Mouse (Mus musculus) CH12.LX (cell line): ENCODE data around the gene Epb41l3. TPM values are rescaled to one million over a fixed set of nuclear protein-coding genes. Genes with fewer than 3 reads are reported as not detected.
A peak's percentile ranks its signal among the peaks of the same experiment; 100 is the strongest.

Experiments used
- DNase-seq: peaks from one replicate; pipeline ENCODE4 v3.0.0-alpha.2; 2013; ENCODE audit errors: extremely low read depth
- H3K27ac ChIP-seq: 2 replicates; pipeline ENCODE4 v1.5.1; 2012; ENCODE audit warnings: low read depth, mild to moderate bottlenecking, control low read depth, moderate library complexity; ENCODE audit not compliant: insufficient read depth
- H3K27me3 ChIP-seq: replicated peaks from 2 replicates; pipeline ENCODE3; 2012; ENCODE audit warnings: inconsistent platforms
- H3K36me3 ChIP-seq, 2 experiments: replicated peaks in 1 of 2; 2 replicates each; pipeline versions ENCODE3 to v1.6.1; 2012; ENCODE audit warnings: inconsistent platforms in 1 of 2, low read length in 1 of 2, mild to moderate bottlenecking in 1 of 2, mixed read lengths in 1 of 2, moderate library complexity in 1 of 2; ENCODE audit not compliant: control insufficient read depth in 1 of 2, insufficient read depth in 1 of 2
- H3K4me1 ChIP-seq, 2 experiments: 2 replicates each; pipeline ENCODE4 v1.6.1; 2012; ENCODE audit warnings: inconsistent platforms in 1 of 2, moderate library complexity in 1 of 2; ENCODE audit not compliant: insufficient read depth in 2 of 2, control insufficient read depth in 1 of 2
- H3K4me2 ChIP-seq: 2 replicates; pipeline ENCODE4 v1.6.1; 2012; ENCODE audit warnings: low read depth, mild to moderate bottlenecking, control low read depth; ENCODE audit not compliant: poor library complexity, insufficient read depth, severe bottlenecking
- H3K4me3 ChIP-seq, 3 experiments: fragments of 150-350 bp in 1 of 3; sonication (generic) in 1 of 3; replicated peaks in 1 of 3; 2 replicates each; pipeline versions ENCODE3 to v1.5.1; 2011 to 2012; ENCODE audit warnings: low read depth in 2 of 3, low read length in 2 of 3, mild to moderate bottlenecking in 2 of 3, moderate library complexity in 2 of 3, control low read depth in 1 of 3, improper control_type of control experiment in 1 of 3, inconsistent platforms in 1 of 3, mixed read lengths in 1 of 3; ENCODE audit not compliant: poor library complexity in 1 of 3
- H3K79me2 ChIP-seq: replicated peaks from 2 replicates; pipeline ENCODE4 v1.6.1; 2012; ENCODE audit warnings: mild to moderate bottlenecking, moderate library complexity; ENCODE audit not compliant: control insufficient read depth, poor library complexity, insufficient read depth, severe bottlenecking; ENCODE audit errors: extremely low read depth
- H3K9ac ChIP-seq: 2 replicates; pipeline ENCODE4 v1.6.1; 2012; ENCODE audit warnings: low read depth, mild to moderate bottlenecking, control low read depth, moderate library complexity; ENCODE audit not compliant: insufficient read depth
- H3K9me3 ChIP-seq: replicated peaks from 2 replicates; pipeline ENCODE3; 2012; ENCODE audit warnings: low read length, inconsistent platforms, mixed read lengths
- CHD2 ChIP-seq: IDR thresholded peaks from 2 replicates; pipeline ENCODE4 v1.6.1; 2011; ENCODE audit warnings: low read length, improper control_type of control experiment
- CTCF ChIP-seq, 2 experiments: IDR thresholded peaks in 1 of 2; conservative IDR thresholded peaks in 1 of 2; 2 replicates each; pipeline ENCODE4 v1.5.1; 2011 to 2012; ENCODE audit warnings: low read depth in 2 of 2, low read length in 2 of 2, improper control_type of control experiment in 1 of 2, inconsistent platforms in 1 of 2, mild to moderate bottlenecking in 1 of 2, moderate library complexity in 1 of 2
- E2F4 ChIP-seq: IDR thresholded peaks from 2 replicates; pipeline ENCODE4 v1.6.1; 2011; ENCODE audit warnings: low read depth, low read length, improper control_type of control experiment; ENCODE audit not compliant: insufficient replicate concordance
- ETS1 ChIP-seq: conservative IDR thresholded peaks from 2 replicates; pipeline ENCODE4 v1.6.1; 2012; ENCODE audit warnings: low read depth, mild to moderate bottlenecking, inconsistent platforms, low read length, improper control_type of control experiment, moderate library complexity
- HCFC1 ChIP-seq: IDR thresholded peaks from 2 replicates; pipeline ENCODE4 v1.6.1; 2012; ENCODE audit warnings: low read depth, mild to moderate bottlenecking, inconsistent platforms, low read length, improper control_type of control experiment
- JUND ChIP-seq: conservative IDR thresholded peaks from 2 replicates; pipeline ENCODE4 v1.6.1; 2011; ENCODE audit warnings: low read depth, low read length, improper control_type of control experiment
- KAT2A ChIP-seq: IDR thresholded peaks from 2 replicates; pipeline ENCODE4 v1.6.1; 2012; ENCODE audit warnings: low read length, improper control_type of control experiment, inconsistent platforms; ENCODE audit not compliant: insufficient replicate concordance
- MAX ChIP-seq: IDR thresholded peaks from 2 replicates; pipeline ENCODE4 v1.6.1; 2011; ENCODE audit warnings: low read length, improper control_type of control experiment
- MAZ ChIP-seq: IDR thresholded peaks from 2 replicates; pipeline ENCODE4 v1.6.1; 2012; ENCODE audit warnings: low read depth, mild to moderate bottlenecking, inconsistent platforms, low read length, improper control_type of control experiment, moderate library complexity
- MYC ChIP-seq: IDR thresholded peaks from 2 replicates; pipeline ENCODE4 v1.6.1; 2011; ENCODE audit warnings: low read depth, mild to moderate bottlenecking, improper control_type of control experiment, low read length
- PAX5 ChIP-seq: IDR thresholded peaks from 2 replicates; pipeline ENCODE4 v1.6.1; 2012; ENCODE audit warnings: low read length, inconsistent platforms, mixed read lengths
- POLR2A ChIP-seq: IDR thresholded peaks from 2 replicates; pipeline ENCODE4 v1.6.1; 2011; ENCODE audit warnings: low read depth, mild to moderate bottlenecking, improper control_type of control experiment, low read length
- POLR2AphosphoS2 ChIP-seq: IDR thresholded peaks from 2 replicates; pipeline ENCODE4 v1.6.1; 2011; ENCODE audit warnings: low read depth, low read length, improper control_type of control experiment
- RAD21 ChIP-seq: IDR thresholded peaks from 2 replicates; pipeline ENCODE4 v1.6.1; 2011; ENCODE audit warnings: low read depth, mild to moderate bottlenecking, low read length, improper control_type of control experiment, moderate library complexity
- RCOR1 ChIP-seq: conservative IDR thresholded peaks from 2 replicates; pipeline ENCODE4 v1.6.1; 2012; ENCODE audit warnings: low read depth, mild to moderate bottlenecking, inconsistent platforms, low read length, improper control_type of control experiment
- SMC3 ChIP-seq: IDR thresholded peaks from 2 replicates; pipeline ENCODE4 v1.6.1; 2011; ENCODE audit warnings: low read depth, low read length, improper control_type of control experiment
- UBTF ChIP-seq: IDR thresholded peaks from 2 replicates; pipeline ENCODE4 v1.6.1; 2012; ENCODE audit warnings: low read depth, mild to moderate bottlenecking, inconsistent platforms, low read length, improper control_type of control experiment, moderate library complexity
- USF2 ChIP-seq: conservative IDR thresholded peaks from 2 replicates; pipeline ENCODE4 v1.6.1; 2011; ENCODE audit warnings: low read depth, low read length, improper control_type of control experiment
- ZC3H11A ChIP-seq: IDR thresholded peaks from 2 replicates; pipeline ENCODE4 v1.6.1; 2012; ENCODE audit warnings: low read depth, mild to moderate bottlenecking, inconsistent platforms, low read length, improper control_type of control experiment
- ZNF384 ChIP-seq: IDR thresholded peaks from 2 replicates; pipeline ENCODE4 v1.6.1; 2012; ENCODE audit warnings: low read depth, low read length, improper control_type of control experiment, inconsistent platforms
- dilution Hi-C: fragments of 300-500 bp; cut with MboI; formaldehyde crosslinking; loops from 2 replicates; pipeline ENCODE4 v1.14.3; 2020; ENCODE audit warnings: low sequenced_read_pairs; ENCODE audit not compliant: extremely low pct_unique_long_range_greater_than_20kb, extremely low pct_ligation_motif_present
- in situ Hi-C: fragments of 300-500 bp; cut with MboI; formaldehyde crosslinking; loops from 3 replicates; pipeline ENCODE4 v1.14.3; 2019; ENCODE audit warnings: low sequenced_read_pairs, low pct_ligation_motif_present, low pct_unique_long_range_greater_than_20kb, mixed read lengths
- polyA plus RNA-seq: library from polyadenylated mRNA; unstranded; fragments of >175 nt; gene quantifications from 2 replicates; pipeline ENCODE4 v1.2.1, GENCODE M21; 2012; ENCODE audit warnings: low read depth; ENCODE audit not compliant: insufficient read length
- total RNA-seq, 2 experiments: library from RNA; depleted of rRNA; stranded (reverse); fragments of 300-350 nt in 1 of 2; fragments of >200 nt in 1 of 2; gene quantifications; 2 replicates each; pipeline ENCODE4 v1.2.3; 2012 to 2014

Epb41l3 gene
- total and polyA plus RNA-seq, 3 experiments = not detected

- TF ChIP-seq USF2 (no peak), JUND (no peak), CHD2 (no peak), ETS1 (peak; percentile 86), SMC3 (no peak), UBTF (no peak), RAD21 (no peak), POLR2AphosphoS2 (no peak)
Observed at GRCm38 (mm10) chr17:69180905-69181559, 105.5 kb downstream of the Epb41l3 start (continued).

DNA sequence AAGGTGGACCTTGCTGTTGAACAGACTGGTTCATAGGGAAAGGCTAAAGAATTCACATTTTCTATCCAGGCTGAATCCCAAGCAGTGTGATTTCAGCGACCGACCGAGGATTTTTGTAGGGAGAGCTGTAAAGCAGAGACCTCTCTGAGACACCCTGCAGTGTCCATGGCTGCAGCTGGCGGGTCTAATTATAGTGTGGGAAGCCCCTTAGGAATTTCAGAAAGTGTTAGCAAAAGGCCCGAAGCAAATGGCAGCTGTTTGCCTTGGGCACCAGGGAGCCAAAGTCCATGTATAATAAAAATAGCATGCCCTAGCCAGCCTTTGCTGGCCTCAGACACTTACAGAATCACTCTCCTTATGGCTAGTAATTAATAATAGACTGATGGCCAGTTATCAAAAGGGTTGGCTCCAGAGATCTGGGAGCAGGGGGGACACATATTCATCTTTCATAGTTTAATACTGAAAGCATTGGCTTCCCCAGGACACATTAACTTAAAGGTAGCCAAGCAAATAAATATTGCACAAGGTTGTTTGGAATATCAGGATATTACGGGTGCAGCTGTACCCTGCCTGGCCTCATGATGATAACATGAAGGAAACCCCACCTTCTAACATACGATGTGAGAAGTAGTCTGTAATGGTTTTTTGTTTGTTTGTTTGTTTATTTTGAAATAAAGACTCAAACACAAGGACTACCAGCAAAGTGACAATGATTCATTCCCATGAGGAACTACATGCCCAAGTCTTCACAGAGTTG lies 106.3 kb downstream of the Epb41l3 start:
- dilution Hi-C loops = no loop called here
- H3K27me3 ChIP-seq = no peaks in the 10 kb centered on the region
- no peaks in the 10 kb centered on the region for H3K79me2 ChIP-seq
- H3K36me3 ChIP-seq = no peaks in the 10 kb centered on the region
- H3K27ac ChIP-seq = no peak overlapping the region
- no peak for DNase-seq
- H3K9me3 ChIP-seq = peaks cover 50% of the 10 kb centered on the region
- peaks cover 0 to 27% of the 10 kb centered on the region in 2 experiments; a peak in 2 of 4 replicates for H3K4me1 ChIP-seq
- H3K9ac ChIP-seq = no peak overlapping the region
- no peak overlapping the region for H3K4me3 ChIP-seq
- 0 out of 2 replicates have a peak overlapping the region, but pooled peaks have one; percentile 21 for H3K4me2 ChIP-seq
- TF ChIP-seq PAX5 (no peak), JUND (no peak)
- in situ Hi-C loops = no loop called here

DNA sequence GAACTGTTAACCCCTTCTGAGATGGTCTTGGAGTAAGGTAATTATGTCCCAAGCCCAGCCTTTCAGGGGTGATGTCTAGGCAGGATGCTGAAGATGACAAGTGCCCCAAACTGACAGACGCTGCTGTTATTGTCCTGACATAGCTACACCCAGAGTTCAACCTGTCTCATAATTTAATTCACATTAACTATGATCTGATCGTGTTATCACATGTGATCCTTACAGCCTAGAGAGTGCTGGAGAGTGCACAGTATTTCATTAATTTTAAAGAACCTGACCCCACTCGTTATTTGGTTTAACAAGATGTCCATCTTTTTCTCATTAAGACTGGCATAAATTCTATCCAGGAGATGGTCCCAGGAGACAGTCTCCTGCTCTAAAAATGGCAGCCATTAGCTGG lies 112.3 kb downstream of the Epb41l3 start:
- no peaks in the 10 kb centered on the region for H3K27me3 ChIP-seq
- TF ChIP-seq E2F4 (no peak), HCFC1 (no peak), MAZ (no peak), UBTF (no peak), MAX (no peak), RCOR1 (no peak), CTCF (conservative IDR thresholded peaks at IDR 0.05 in 1 of 2, IDR thresholded peaks at IDR 0.05 in 1 of 2; ENCODE audit: low read depth in 2 of 2, low read length in 2 of 2) (no peak), POLR2A (no peak), KAT2A (no peak), USF2 (no peak), MYC (no peak), ZC3H11A (no peak), ZNF384 (no peak)
- no peak for DNase-seq
- H3K4me1 ChIP-seq = no peaks in the 10 kb centered on the region; a peak in 1 of 4 replicates
- no peaks in the 10 kb centered on the region for H3K36me3 ChIP-seq
- in situ Hi-C loops = no loop called here
- no peak overlapping the region for H3K4me2 ChIP-seq
- no peak overlapping the region for H3K9ac ChIP-seq
- no peaks in the 10 kb centered on the region for H3K79me2 ChIP-seq
- H3K4me3 ChIP-seq = no peak overlapping the region
- H3K9me3 ChIP-seq = peaks cover 53% of the 10 kb centered on the region
- no peak overlapping the region for H3K27ac ChIP-seq
- dilution Hi-C loops = no loop called here
